Mouse (Mus musculus) heart, embryonic 16.5 days (tissue): ENCODE data around the gene Ppp1r35. TPM values are rescaled to one million over a fixed set of nuclear protein-coding genes. Genes with fewer than 3 reads are reported as not detected.

Experiments
- ATAC-seq: fragments of 200-750 bp; cut with Nextera tagmentation; replicated peaks from 2 replicates; pipeline ENCODE4 v1.8.0; 2017; ENCODE audit warnings: moderate number of reproducible peaks; ENCODE audit not compliant: insufficient read depth, low FRiP score; ENCODE audit errors: extremely low read depth
- H3K27ac ChIP-seq: fragments of 300-500 bp; sonication (generic); 2 replicates; pipeline ENCODE4 v1.5.1; 2014; ENCODE audit warnings: mild to moderate bottlenecking, low read length, control low read depth, moderate library complexity
- H3K27me3 ChIP-seq: fragments of 300-500 bp; sonication (generic); 2 replicates; pipeline ENCODE4 v1.6.1; 2014; ENCODE audit warnings: low read length, mixed read lengths; ENCODE audit not compliant: control insufficient read depth, insufficient read depth
- H3K36me3 ChIP-seq: fragments of 300-500 bp; sonication (generic); 2 replicates; pipeline ENCODE4 v1.6.1; 2014; ENCODE audit not compliant: control insufficient read depth, insufficient read depth
- H3K4me1 ChIP-seq: fragments of 300-500 bp; sonication (generic); 2 replicates; pipeline ENCODE4 v1.6.1; 2014; ENCODE audit warnings: low read length, mixed read lengths; ENCODE audit not compliant: control insufficient read depth, insufficient read depth
- H3K4me2 ChIP-seq: fragments of 300-500 bp; sonication (generic); 2 replicates; pipeline ENCODE4 v1.6.1; 2014; ENCODE audit warnings: low read depth, mild to moderate bottlenecking, control low read depth, low read length
- H3K4me3 ChIP-seq: fragments of 300-500 bp; sonication (generic); 2 replicates; pipeline ENCODE4 v1.5.1; 2014; ENCODE audit warnings: mild to moderate bottlenecking, control low read depth, low read length
- H3K9ac ChIP-seq: fragments of 300-500 bp; sonication (generic); 2 replicates; pipeline ENCODE4 v1.6.1; 2014; ENCODE audit warnings: low read length, control low read depth
- H3K9me3 ChIP-seq: fragments of 300-500 bp; sonication (generic); replicated peaks from 2 replicates; pipeline ENCODE4 v1.6.1; 2016; ENCODE audit warnings: low read length; ENCODE audit not compliant: control insufficient read depth
- WGBS: fragments of 180-500 bp; shearing (Covaris S2); extraction: QIAGEN DNeasy Blood & Tissue Kit; methylation state at CpG from one replicate; pipeline ENCODE4 v1.1.7; 2014; 5-methylcytosine and 5-hydroxymethylcytosine counted together
- polyA plus RNA-seq: library from polyadenylated mRNA; unstranded; fragments of >200 nt; fragmentation: Nextera tagmentation; extraction: Ambion mirVana; gene quantifications from 2 replicates; pipeline ENCODE4 v1.2.1, GENCODE M21; 2015

Gene Ppp1r35
- polyA plus RNA-seq, 1 experiment from 2014 or later: 22.6 TPM

- no peak for ATAC-seq
- no peak overlapping the region for H3K27ac ChIP-seq
- H3K4me3 ChIP-seq: no peak overlapping the region
- H3K9me3 ChIP-seq: no peaks in the 10 kb centered on the region
- H3K4me2 ChIP-seq: no peak overlapping the region
- no peak overlapping the region for H3K9ac ChIP-seq
- 76% methylated on average over 6 of the region's 6 CpGs for WGBS
- no peaks in the 10 kb centered on the region for H3K27me3 ChIP-seq
- H3K36me3 ChIP-seq: no peaks in the 10 kb centered on the region
- H3K4me1 ChIP-seq: no peaks in the 10 kb centered on the region
Observed at GRCm38 (mm10) chr5:137828694-137829093, 50.0 kb downstream of the Ppp1r35 start.

Other genes with a start within 250 kb of the Ppp1r35 start
- not detected in 2 replicates for gene Epo, start 245.6 kb upstream of the Ppp1r35 start, polyA plus RNA-seq
- 276 and 285 TPM in 2 replicates for gene Gnb2, start 245.3 kb upstream of the Ppp1r35 start, polyA plus RNA-seq
- gene Actl6b, start 225.3 kb upstream of the Ppp1r35 start, polyA plus RNA-seq: 0.33 and 0.36 TPM in 2 replicates
- gene Tfr2, start 209.0 kb upstream of the Ppp1r35 start, polyA plus RNA-seq: 0.26 and 0.54 TPM in 2 replicates
- gene Mospd3, start 177.8 kb upstream of the Ppp1r35 start, polyA plus RNA-seq: 21.8 and 25.0 TPM in 2 replicates
- 121 and 129 TPM in 2 replicates for gene Pcolce, start 165.1 kb upstream of the Ppp1r35 start, polyA plus RNA-seq
- 0.12 and 0.39 TPM in 2 replicates for gene Fbxo24, start 149.8 kb upstream of the Ppp1r35 start, polyA plus RNA-seq
- 24.8 and 31.1 TPM in 2 replicates for gene Lrch4, start 149.7 kb upstream of the Ppp1r35 start, polyA plus RNA-seq
- 9.1 and 12.5 TPM in 2 replicates for gene Gm20605, start 149.7 kb upstream of the Ppp1r35 start, polyA plus RNA-seq
- gene Sap25, start 137.5 kb upstream of the Ppp1r35 start, polyA plus RNA-seq: 6.2 and 6.3 TPM in 2 replicates
- 0.20 and 0.21 TPM in 2 replicates for gene Irs3, start 133.1 kb upstream of the Ppp1r35 start, polyA plus RNA-seq
- gene Agfg2, start 94.1 kb upstream of the Ppp1r35 start, polyA plus RNA-seq: 19.4 and 21.0 TPM in 2 replicates
- 1.6 and 1.9 TPM in 2 replicates for gene Nyap1, start 37.2 kb upstream of the Ppp1r35 start, polyA plus RNA-seq
- gene Tsc22d4, start 33.1 kb upstream of the Ppp1r35 start, polyA plus RNA-seq: 164 and 189 TPM in 2 replicates
- gene Mepce, start 8.8 kb downstream of the Ppp1r35 start, polyA plus RNA-seq: 5.6 and 5.7 TPM in 2 replicates
- 9.6 and 9.9 TPM in 2 replicates for gene Zcwpw1, start 8.9 kb downstream of the Ppp1r35 start, polyA plus RNA-seq
- 2.0 TPM in 2 replicates for gene Pilra, start 57.4 kb downstream of the Ppp1r35 start, polyA plus RNA-seq
- gene Pilrb1, start 79.3 kb downstream of the Ppp1r35 start, polyA plus RNA-seq: 0.77 and 0.89 TPM in 2 replicates
- gene Pilrb2, start 93.0 kb downstream of the Ppp1r35 start, polyA plus RNA-seq: 1.7 and 1.8 TPM in 2 replicates
- gene Cyp3a13, start 142.8 kb downstream of the Ppp1r35 start, polyA plus RNA-seq: 0.07 and 0.26 TPM in 2 replicates
- gene Gjc3, start 184.2 kb downstream of the Ppp1r35 start, polyA plus RNA-seq: 0.26 TPM in 1 of 2 replicates, not detected in the other
- gene Azgp1, start 202.7 kb downstream of the Ppp1r35 start, polyA plus RNA-seq: 0.22 TPM in 1 of 2 replicates, not detected in the other
- not detected in 2 replicates for gene Smok3a, start 242.4 kb downstream of the Ppp1r35 start, polyA plus RNA-seq
- not detected in 2 replicates for gene Smok3b, start 242.6 kb downstream of the Ppp1r35 start, polyA plus RNA-seq